Mouse (Mus musculus): ENCODE results near the gene Kmt2b. TPM values are rescaled to one million over a fixed set of nuclear protein-coding genes. Genes with fewer than 3 reads are reported as not detected.

Gene Kmt2b
- total and polyA plus RNA-seq, 3 experiments = 8.4 to 32.8 (median 17.2) TPM

GRCm38 (mm10) chr7:30556894-30557536, 31.5 kb downstream of the Kmt2b start:
- Histone ChIP-seq H3K4me3 (replicated peaks in 1 of 3; ENCODE audit: low read depth in 2 of 3, low read length in 2 of 3, poor library complexity in 1 of 3) (no peak overlapping the region), H3K4me2 (ENCODE audit: insufficient read depth, low read depth, poor library complexity, severe bottlenecking) (no peak overlapping the region), H3K27me3 (replicated peaks) (no peaks in the 10 kb centered on the region), H3K36me3 (replicated peaks in 1 of 2; ENCODE audit: control insufficient read depth in 1 of 2, insufficient read depth in 1 of 2, low read length in 1 of 2) (peaks cover 32 to 48% of the 10 kb centered on the region in 2 experiments), H3K79me2 (replicated peaks; ENCODE audit: control insufficient read depth, extremely low read depth, insufficient read depth, poor library complexity, severe bottlenecking) (peaks cover 19% of the 10 kb centered on the region), H3K4me1 (ENCODE audit: control insufficient read depth in 1 of 2, insufficient read depth in 2 of 2) (peaks cover 5 to 39% of the 10 kb centered on the region in 2 experiments; a peak in 3 of 4 replicates), H3K27ac (ENCODE audit: insufficient read depth, low read depth) (no peak overlapping the region), H3K9me3 (replicated peaks; ENCODE audit: low read length) (no peaks in the 10 kb centered on the region), H3K9ac (ENCODE audit: insufficient read depth, low read depth) (no peak overlapping the region)
- in situ Hi-C loops (cut with MboI; ENCODE audit: low pct_ligation_motif_present, low pct_unique_long_range_greater_than_20kb, low sequenced_read_pairs) (loop anchor here (5.0 kb wide), 1 partner anchor 50 kb away; no protein-coding TSS in a partner anchor), dilution Hi-C loops (cut with MboI; ENCODE audit: extremely low pct_ligation_motif_present, extremely low pct_unique_long_range_greater_than_20kb, low sequenced_read_pairs) (no loop called here)
- TF ChIP-seq RCOR1 (conservative IDR thresholded peaks at IDR 0.05; ENCODE audit: low read depth, low read length) (no peak), CTCF (conservative IDR thresholded peaks at IDR 0.05 in 1 of 2, IDR thresholded peaks at IDR 0.05 in 1 of 2; ENCODE audit: low read depth in 2 of 2, low read length in 2 of 2) (peak in 1 of 2 experiments; percentile 46; a peak in 2 of 4 replicates), MAFK (IDR thresholded peaks at IDR 0.05; ENCODE audit: insufficient replicate concordance, low read length) (no peak)
- DNase-seq (ENCODE audit: extremely low read depth) = no peak

GRCm38 (mm10) chr7:30553810-30554584, 34.5 kb downstream of the Kmt2b start:
- dilution Hi-C loops (cut with MboI; ENCODE audit: extremely low pct_ligation_motif_present, extremely low pct_unique_long_range_greater_than_20kb, low sequenced_read_pairs) = no loop called here
- peaks cover 32 to 51% of the 10 kb centered on the region in 2 experiments for H3K36me3 ChIP-seq (replicated peaks in 1 of 2; ENCODE audit: control insufficient read depth in 1 of 2, insufficient read depth in 1 of 2, low read length in 1 of 2)
- H3K4me2 ChIP-seq (ENCODE audit: insufficient read depth, low read depth, poor library complexity, severe bottlenecking) = 0 out of 2 replicates have a peak overlapping the region, but pooled peaks have one; percentile 82
- no peak overlapping the region for H3K27ac ChIP-seq (ENCODE audit: insufficient read depth, low read depth)
- peak overlapping the region in 1 of 3 experiments; percentile 71 for H3K4me3 ChIP-seq (replicated peaks in 1 of 3; ENCODE audit: low read depth in 2 of 3, low read length in 2 of 3, poor library complexity in 1 of 3)
- H3K9ac ChIP-seq (ENCODE audit: insufficient read depth, low read depth) = peak overlapping the region; percentile 83; the same call in 1 of the 2 replicates
- H3K27me3 ChIP-seq (replicated peaks) = no peaks in the 10 kb centered on the region
- no peak for DNase-seq (ENCODE audit: extremely low read depth)
- peaks cover 10% of the 10 kb centered on the region for H3K79me2 ChIP-seq (replicated peaks; ENCODE audit: control insufficient read depth, extremely low read depth, insufficient read depth, poor library complexity, severe bottlenecking)
- peaks cover 5 to 37% of the 10 kb centered on the region in 2 experiments; a peak in 3 of 4 replicates for H3K4me1 ChIP-seq (ENCODE audit: control insufficient read depth in 1 of 2, insufficient read depth in 2 of 2)
- H3K9me3 ChIP-seq (replicated peaks; ENCODE audit: low read length) = no peaks in the 10 kb centered on the region
- TF ChIP-seq POLR2AphosphoS2 (IDR thresholded peaks at IDR 0.05; ENCODE audit: low read depth, low read length) (peak; percentile 41; the same call in 1 of the 2 replicates), RCOR1 (conservative IDR thresholded peaks at IDR 0.05; ENCODE audit: low read depth, low read length) (no peak), USF1 (IDR thresholded peaks at IDR 0.05; ENCODE audit: low read depth, low read length) (no peak), IRF4 (IDR thresholded peaks at IDR 0.05; ENCODE audit: low read depth, low read length) (no peak), PAX5 (IDR thresholded peaks at IDR 0.05; ENCODE audit: low read length) (no peak), TBP (conservative IDR thresholded peaks at IDR 0.05; ENCODE audit: low read depth, low read length) (no peak), JUN (IDR thresholded peaks at IDR 0.05; ENCODE audit: insufficient read depth, low read depth, low read length) (no peak)
- in situ Hi-C loops (cut with MboI; ENCODE audit: low pct_ligation_motif_present, low pct_unique_long_range_greater_than_20kb, low sequenced_read_pairs) = no loop called here
